Mouse (Mus musculus): ENCODE data around the gene Npas3.

Npas3 gene

DNA sequence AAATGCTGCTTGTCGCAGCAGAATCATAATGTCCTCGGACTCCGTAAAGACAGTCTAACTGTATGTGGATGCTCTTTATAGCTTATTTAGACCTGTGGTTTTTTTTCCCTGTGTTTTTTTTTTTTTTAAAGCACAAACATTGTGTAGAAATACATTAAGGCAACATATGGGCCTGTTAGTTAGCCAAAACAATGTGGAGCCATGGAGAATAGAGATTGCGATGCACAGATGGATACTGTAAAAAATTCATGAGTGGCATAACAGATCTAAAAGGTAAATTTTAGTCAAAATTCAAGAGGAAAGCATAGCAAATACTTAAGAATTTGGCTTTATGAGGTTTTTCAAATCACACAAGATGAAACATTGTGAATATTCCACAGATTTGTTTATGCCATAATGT is 444.0 kb downstream of the Npas3 start:
- DNase-seq (ENCODE audit: low read depth, low spot score) = no peak

DNA sequence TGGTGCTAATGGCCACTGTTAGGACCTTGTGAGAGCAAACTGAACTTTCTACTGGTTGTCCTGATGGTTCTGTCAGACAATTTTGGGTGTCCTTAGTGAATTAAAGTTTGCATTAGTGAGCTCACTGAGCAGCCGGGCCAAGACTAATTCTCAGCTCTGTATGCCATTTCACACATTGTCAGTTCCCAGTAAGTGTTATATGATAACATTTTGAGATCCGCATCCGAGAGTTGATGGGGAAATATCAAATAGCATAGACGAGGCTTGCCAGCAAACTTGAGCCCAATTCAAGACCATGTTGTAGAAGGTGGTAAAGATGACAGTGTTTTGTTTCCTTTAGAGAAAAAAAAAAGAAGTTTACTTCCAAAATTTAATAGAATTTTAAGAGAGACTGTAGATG is 445.9 kb downstream of the Npas3 start:
- no peak for DNase-seq (ENCODE audit: low read depth, low spot score)

DNA sequence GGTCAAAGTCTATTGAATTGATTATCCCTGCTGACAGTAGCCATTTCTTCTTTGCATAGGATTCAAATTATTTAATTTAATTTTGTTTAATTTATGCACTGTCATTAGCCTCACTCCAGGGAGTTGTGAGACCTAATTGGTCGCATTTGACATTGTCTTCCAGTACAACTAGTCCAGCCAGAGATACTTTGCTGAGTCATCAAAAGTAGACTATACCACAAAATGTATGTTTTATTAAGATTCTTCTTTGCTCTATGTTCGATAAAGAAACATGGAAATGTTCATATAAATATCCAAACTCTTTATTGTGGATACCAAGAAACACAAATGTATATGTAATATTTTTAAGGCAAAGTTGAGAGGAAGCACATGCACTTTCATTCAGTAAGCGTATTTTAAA is 446.8 kb downstream of the Npas3 start:
- DNase-seq (ENCODE audit: low read depth, low spot score) = no peak

DNA sequence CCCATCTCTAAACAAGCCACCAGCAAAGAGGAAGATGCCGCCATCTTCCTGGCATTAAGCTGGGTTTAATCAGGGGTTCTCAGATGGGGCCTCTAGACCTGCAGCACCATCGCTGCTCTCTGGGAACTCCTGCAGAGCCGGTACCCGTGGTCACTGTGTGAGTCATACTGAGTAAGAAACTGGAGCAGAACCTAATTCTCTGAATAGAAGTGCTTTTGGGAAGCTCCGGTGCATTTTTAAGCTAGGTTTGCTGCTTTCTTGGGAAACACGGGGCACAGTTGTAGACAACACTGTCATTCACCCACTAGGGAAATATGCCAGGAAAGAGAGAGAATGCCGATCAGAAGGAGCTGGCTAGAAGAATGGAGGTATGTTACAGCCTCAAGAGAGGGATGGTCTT is 449.2 kb downstream of the Npas3 start:
- DNase-seq (ENCODE audit: low read depth, low spot score) = peak; percentile 65

DNA sequence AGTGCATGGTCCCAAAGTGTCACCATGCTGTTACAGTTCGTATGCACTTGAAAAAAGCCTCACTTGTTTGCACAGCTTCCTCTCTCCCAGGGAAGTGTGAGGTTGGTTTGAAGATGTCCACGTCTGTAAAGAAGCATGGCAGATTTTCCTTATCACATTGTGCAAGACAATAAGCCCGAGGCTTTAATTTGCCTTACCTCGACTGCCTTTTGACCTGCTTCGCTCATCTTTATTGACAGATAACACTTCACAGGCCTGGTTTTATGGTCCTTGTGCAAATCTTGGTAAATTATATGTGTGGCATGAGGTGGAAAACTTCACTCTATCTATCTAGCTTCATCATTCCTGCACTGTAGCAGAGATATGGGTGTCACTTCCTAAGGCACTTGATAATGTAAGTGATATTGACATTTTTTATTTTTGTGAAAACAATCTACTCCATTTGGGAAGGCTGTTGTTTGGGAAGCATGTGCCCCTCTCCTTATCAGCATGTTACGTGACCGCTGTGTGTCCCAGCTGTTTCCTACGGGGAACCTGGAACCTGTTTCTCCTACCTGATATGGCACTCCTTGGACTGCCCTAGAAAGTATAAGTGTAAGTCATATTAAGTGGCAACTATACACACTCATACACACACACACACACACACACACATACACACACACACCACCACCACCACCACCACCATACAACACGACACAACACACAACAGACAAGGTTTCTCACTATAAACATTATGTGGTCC is 450.2 kb downstream of the Npas3 start:
- DNase-seq (ENCODE audit: low read depth, low spot score) = no peak

DNA sequence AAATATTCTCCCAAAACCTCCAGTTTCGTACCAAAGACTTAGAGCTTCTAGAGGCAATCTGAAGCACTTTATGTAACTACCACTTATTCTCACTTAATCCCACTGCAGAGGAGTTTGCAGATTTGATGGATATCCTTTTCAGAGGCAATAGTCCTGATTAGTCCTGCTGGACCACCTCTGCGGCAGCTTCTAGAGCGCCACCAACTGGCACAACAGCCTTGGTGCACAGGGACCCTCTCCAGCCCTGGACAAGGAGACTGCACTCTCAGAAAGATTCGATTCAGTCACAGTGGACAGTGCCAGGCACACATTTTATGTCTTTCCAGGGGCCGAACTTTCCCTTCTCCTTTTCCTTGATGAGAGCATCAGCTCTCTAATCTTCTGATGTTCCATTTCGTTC is 471.4 kb downstream of the Npas3 start:
- no peak for DNase-seq (ENCODE audit: low read depth, low spot score)

DNA sequence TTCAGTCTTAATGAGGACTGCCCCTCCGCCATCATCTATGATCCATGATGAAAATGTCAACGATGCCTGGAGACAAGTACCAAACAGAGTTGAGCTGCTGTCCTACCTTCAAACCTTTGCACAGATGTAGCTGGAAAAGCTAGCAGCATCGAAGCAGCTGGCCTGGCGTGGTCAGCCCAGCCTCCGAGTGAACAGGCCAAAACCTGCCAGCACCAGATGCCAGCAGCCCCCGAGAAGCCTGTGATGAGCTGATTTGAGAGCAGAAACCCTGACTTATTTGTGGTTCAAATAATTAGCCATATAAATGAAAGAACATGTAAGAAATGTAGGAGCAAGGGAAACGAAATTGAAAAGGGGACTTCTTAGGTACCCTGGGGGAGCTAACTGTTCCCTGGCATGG is 473.7 kb downstream of the Npas3 start:
- DNase-seq (ENCODE audit: low read depth, low spot score) = no peak

DNA sequence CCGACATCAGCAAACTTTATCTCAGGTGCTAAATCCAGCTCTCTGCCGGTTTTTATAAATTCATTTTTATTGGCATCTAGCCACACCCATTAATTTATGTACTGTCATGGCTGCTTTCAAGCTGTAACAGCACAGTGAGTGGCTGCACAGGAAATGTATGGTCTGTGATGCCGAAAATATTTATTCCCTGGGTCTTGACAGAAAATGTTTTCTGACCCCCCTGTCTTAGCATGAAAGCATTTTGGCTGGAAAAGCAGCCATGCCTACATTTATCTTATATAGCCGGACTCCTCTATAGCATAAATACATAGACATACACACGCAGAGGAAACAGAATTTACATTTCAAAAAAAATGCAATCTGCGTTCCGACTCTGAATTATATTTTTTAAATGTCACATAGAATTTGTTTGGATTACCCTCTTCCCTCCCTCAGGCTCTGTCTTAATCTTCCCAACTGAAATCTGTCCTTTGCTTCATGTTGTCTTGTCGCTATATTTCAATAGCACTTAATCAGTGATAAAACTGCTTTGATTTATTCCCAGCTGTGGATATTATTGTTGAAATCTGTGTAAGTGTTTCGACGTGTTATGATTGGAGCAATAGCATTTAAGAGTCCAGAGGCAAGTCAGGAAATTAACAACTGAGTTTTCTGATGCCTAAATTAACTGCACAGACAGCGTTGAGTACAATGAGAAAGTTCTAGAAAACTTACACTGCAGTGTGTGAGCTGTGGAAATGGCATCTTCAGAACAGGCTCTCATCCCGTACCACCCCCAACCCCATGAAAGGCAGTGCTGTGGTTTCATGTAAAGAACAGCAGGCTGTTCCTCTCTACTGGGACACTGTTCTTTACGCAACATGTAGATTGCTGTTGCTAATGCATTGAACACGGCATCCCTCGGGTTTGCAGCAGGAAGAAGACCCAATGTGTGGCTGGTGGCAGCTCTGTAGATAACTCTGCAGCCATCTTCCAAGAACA is 474.5 kb downstream of the Npas3 start:
- DNase-seq (ENCODE audit: low read depth, low spot score) = no peak

DNA sequence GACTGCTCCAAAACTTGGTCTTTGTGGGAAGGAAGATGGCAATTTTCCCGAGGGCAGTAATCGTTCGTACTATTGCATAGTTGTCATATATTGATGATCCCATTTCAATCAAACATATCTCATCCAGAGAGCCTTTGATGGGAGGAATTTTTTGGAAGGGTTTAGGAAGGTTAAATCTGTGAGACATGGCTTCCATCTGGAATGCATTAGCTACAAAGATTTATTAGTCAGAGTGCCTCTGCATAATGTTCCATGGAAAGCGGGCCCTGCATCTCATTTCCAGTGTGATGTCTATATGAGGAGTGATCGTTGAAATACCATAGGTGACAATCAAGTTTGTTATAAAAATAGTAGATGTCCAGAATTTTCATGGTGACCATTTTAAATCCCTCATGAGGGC is 480.8 kb downstream of the Npas3 start:
- peak; percentile 6 for DNase-seq (ENCODE audit: low read depth, low spot score)

DNA sequence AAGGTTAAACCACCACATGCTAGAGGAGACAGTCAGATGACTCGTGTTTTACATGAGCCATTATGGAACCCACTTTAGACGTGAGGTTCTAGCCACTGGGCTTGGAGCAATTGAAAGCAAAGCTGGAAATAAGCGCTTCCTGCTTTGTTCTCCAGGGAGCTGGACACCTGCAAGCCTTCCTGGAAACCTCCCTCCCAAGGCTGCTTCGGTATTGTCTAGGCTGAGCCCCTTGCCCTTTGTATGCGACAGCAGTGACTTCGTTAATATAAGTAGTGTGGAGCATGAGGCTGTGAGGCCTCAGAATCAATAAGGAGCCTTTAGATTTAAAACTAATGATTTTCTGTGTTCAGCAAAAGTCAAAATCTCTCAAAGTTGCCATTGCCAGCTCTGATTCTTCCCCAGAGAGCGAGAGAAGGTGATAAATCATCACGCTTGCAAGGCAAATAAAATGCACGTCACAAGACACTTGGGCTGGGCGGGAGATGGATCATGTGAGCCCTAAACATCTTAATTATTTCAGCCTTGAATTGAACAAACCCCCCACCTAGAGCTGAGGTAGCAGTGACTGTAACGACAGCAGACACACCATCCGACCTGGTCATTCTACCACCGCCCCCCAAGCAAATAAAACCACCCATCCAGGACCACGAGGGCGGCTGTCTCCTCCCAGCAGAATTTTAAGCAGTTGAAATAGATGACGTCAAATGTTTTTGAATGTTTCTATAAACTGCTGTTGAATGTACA is 490.2 kb downstream of the Npas3 start:
- DNase-seq (ENCODE audit: low read depth, low spot score) = no peak

DNA sequence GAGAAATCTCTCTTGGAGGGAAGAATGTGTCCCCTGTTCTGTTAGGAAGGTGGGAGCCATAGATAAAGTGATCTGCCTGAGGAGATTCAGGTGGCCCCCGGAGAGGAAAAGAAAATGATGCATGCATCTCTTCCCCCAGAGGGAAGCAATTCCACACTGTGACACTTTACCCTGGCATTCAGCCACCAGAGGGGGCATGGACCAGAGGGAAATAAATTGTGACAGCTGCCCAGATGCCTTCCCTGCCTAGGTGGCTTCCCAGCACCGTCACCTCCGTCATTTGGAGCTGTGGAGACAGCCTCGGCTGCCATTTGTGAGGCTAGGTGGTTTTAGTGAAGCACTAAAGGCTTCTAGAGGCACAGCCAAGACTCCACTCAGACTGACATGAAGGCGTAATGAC is 498.2 kb downstream of the Npas3 start:
- DNase-seq (ENCODE audit: low read depth, low spot score) = no peak

DNA sequence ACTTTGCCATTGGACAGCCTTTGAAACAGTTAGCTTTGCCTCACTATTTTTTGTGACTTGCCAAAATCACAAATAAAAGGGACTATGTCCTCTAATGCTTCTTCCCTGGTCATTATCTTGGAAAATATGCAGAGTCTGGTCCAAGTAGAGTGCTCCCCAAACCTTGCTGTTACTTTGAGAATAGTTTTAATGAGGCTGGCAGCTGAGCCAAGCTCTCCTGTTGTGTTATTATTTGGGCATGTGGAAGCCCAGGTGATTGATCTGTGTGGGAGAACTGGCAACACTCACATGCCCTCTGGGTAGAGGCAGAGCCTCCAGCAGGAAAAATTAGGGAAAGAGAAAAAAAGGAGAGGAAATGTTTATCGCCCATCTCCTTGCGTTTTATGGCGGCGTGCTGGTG is 500.9 kb downstream of the Npas3 start:
- DNase-seq (ENCODE audit: low read depth, low spot score) = no peak

DNA sequence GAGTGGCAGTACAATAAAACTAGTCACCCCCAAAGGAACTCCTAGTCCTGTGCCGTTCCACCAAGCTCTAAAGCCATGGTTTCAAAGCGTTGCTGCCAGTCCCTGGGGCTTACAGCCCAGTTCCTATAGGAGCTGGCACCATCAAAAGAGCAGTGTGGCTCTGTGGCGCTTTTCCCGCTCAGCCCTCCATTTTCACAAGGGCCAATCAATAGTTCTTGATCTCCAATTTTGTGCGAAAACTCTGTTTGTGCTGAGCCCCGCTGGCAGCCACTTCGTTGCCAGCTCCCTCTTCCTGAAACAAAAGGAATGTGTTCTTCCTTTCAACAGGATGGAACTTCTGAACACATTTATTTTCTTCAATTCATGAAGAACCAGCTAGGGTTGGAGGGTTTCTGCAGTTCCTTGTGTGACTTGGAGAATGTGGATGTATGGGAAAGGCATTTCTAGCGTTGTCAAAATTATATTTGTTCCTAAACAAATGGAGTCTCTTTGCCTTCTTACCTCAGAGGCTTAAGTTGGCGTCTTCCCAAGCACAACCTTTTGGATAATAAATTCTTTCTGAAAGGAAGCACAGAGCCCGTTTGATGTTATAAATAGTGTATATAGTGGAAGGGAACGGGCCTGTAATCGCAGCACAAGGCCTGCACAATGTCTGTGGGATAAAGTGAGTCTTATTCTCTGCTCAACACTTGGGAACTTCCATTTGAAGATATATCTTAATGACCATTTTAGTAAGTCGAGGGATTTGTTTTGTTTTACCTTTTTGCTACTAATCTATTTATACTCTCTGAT is 504.0 kb downstream of the Npas3 start:
- no peak for DNase-seq (ENCODE audit: low read depth, low spot score)

DNA sequence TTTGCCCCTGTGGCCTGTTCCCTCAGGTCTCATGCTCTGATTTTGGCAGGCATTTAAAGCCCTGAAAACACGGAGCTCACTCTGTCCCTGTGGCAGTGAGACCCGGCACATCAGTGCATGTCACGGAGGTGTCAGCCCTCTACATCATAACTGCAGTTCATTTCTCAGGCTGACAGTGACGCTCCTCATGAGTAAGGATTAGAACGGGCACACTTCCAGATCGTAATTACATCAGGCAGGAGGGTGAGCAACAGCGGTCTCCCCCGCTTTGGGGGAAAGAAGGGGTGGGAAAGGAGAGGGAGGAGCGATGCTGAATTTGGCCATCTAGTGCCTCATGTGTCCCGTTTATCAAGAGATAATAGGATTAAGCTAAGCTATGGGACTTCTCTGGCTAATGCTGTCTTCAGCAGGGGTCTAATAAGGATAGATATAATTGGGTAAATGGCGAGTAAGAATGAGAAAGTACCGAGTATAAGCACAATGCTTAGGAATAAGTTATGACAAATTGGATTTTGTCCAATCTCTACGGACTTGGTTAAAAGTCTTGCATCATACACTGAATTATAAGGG is 505.0 kb downstream of the Npas3 start:
- DNase-seq (ENCODE audit: low read depth, low spot score) = no peak

DNA sequence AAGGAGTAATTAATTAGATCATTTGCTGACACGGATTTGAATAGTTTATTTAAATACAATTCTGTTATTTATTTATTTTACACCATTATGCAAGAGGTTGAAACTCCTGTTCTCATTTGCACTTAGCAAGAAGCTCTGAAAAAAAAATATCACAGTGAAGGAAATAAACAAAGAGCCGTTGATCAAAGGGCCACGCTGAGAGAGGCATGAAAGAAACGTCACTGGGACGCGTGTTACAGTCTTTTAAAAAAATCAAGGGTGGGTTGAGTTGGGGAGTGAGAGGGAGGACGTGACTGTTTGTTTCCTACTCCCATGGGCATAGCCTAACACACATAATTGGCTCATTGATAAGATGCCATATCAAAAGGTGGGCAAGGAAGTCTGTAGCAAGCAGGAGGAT is 505.8 kb downstream of the Npas3 start:
- no peak for DNase-seq (ENCODE audit: low read depth, low spot score)

DNA sequence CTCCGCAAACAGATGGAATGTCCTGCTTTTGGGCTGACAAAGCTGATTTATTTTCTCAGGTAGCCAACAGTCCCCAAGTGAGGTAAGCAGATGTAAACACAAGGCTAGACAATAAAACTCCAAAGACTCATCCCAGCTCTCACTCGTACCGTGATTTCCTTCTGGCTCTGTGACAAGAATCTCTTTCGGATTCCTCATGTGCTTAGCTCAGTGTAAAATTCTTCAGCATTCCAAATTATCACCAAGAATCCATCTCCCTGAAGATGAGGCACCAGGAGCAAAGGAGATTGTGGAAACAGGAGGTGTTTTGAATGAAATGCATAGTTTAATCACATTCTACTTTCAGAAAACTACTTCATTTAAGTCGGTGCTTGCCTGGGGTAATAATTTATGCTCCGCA is 509.2 kb downstream of the Npas3 start:
- no peak for DNase-seq (ENCODE audit: low read depth, low spot score)

DNA sequence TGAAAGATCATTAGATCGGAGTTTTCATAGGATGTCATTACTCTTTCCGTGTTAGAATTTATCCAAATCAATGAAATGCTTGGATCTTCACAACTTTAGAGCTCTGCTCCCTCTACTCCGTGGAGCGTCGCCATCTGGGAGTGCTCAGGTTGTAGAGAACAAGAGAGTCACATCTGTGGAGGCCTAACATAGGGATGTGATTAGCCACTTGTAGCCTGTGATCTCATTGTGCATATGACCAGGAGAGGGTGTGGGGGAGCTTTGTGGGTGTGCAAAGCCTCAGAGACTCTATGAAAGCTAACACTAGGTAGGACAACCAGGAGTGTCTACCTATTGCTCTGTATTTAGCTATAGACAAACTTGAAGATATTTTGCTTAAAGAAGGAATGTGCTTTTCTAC is 509.9 kb downstream of the Npas3 start:
- DNase-seq (ENCODE audit: low read depth, low spot score) = no peak

DNA sequence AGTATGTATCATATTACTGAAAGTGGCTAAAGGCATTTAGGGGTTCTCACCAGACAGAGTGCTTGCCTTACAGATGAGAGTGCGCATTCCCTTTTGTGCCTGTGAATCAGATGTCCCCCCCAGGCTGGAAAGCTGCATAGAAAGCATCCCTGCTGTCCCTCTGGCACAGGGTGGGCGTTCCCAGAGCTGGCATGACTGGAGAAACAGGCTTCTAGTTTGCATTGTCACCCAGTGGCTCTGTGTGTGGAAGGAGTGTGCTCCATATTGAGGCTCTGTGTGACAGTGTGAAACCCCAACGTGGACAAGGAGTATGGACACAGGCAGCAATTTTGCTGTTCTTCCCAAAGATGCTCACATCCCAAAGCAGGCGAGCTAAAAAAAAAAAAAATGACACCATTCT is 515.7 kb downstream of the Npas3 start:
- DNase-seq (ENCODE audit: low read depth, low spot score) = no peak

DNA sequence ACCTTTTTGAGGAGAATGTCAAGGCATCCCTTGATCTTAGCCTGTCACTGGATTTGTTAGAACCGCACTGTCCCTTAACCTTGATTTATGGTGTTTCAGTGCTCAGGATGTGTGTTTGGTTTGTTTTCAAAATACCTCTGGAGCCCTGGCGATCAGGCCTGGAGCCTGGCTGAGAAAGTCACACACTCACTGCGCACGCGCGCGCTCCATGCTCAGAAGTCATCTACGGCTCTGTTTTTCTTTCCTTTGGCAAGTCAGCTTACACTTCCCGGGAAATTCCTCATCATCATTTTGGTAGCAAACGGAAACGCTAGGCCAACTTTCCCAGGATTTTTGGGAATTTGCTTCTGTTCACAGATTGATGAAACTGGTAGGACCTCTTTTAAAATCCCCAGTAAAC is 519.9 kb downstream of the Npas3 start:
- no peak for DNase-seq (ENCODE audit: low read depth, low spot score)

DNA sequence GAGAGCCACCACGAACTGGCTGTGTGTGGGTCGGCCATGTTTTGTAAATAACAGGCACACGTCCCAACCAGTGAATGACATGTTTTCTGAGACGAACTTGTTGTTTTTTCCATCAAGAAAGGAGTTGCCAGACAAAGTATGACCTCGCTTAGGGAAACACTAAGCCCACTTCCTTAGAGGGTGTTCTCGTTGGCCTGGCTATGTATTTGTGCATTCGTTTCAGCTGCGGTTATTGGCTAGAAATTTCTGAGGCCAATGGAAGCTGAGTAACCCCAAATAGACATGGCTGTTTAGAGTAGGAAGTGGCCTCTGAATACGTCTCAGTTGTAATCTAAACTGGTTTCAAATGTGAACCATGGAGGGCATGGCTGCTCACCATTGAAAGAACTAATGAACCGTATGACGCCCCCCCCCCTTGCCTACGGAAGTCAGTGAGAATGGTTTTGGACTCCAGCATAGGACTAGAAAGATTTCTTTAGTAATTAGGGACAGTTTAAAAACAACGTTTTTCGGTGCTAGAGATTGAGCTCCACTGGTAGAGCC is 523.0 kb downstream of the Npas3 start:
- DNase-seq (ENCODE audit: low read depth, low spot score) = no peak
